9 mouse cellular contexts compared by ENCODE assay signal in genomic region chr13:60455033-60455619, GRCm38 (mm10).
DNase-seq lines count a peak whose midpoint lies in the region; ATAC-seq and TF ChIP-seq lines count a peak whose summit lies in the region.
"Had no signal": no experiment of that assay in that cellular context is flagged by ENCODE, and none has a peak within 500 bp of the region (broad histone marks: within the 10 kb centered on the region; RNA-seq: fewer than 3 reads in every experiment).

No protein-coding gene starts in this region.

- no peaks in the 10 kb centered on the region for H3K27me3 ChIP-seq in lung, postnatal 0 days (replicated peaks; ENCODE audit: insufficient read depth, low read length)
- H3K27me3 ChIP-seq: midbrain, embryonic 12.5 days had no signal

- H3K36me3 ChIP-seq in lung, postnatal 0 days (ENCODE audit: insufficient read depth, low read length), result no peaks in the 10 kb centered on the region
- H3K36me3 ChIP-seq: midbrain, embryonic 12.5 days had no signal

- no peak for TF ChIP-seq CTCF in lung, postnatal 0 days (IDR thresholded peaks at IDR 0.05)

- no peak overlapping the region for H3K9ac ChIP-seq in lung, postnatal 0 days (replicated peaks; ENCODE audit: low read depth)
- H3K9ac ChIP-seq: midbrain, embryonic 12.5 days had no signal

- no peaks in the 10 kb centered on the region for H3K9me3 ChIP-seq in lung, postnatal 0 days (ENCODE audit: low read length)
- H3K9me3 ChIP-seq: midbrain, embryonic 12.5 days had no signal

- TF ChIP-seq EP300 in lung, postnatal 0 days (IDR thresholded peaks at IDR 0.05), result peak; percentile 84

- peak; percentile 82 for ATAC-seq in lung, postnatal 0 days
- no peak for ATAC-seq in erythroblast, adult 5-6 weeks (replicated peaks; ENCODE audit: low FRiP score, poor library complexity, severe bottlenecking)

- DNase-seq in retina, postnatal 1 day, result peak; percentile 47
- no peak for DNase-seq in retina, embryonic 14.5 days (ENCODE audit: low spot score)
- DNase-seq in heart, adult 18-20 months, result peak; percentile 61 to 64
- peak; percentile 55 for DNase-seq in kidney, adult 11 months
- DNase-seq in lung, postnatal 0 days (ENCODE audit: low spot score), result peak; percentile 72
- no peak for DNase-seq in frontal cortex, postnatal 10 days (ENCODE audit: low spot score in 2 of 2)
- DNase-seq in c-Kit-positive CD71-positive TER-119-positive erythroid progenitor cells, embryonic 14.5 days (ENCODE audit: low spot score), result no peak

- H3K4me1 ChIP-seq in lung, postnatal 0 days (ENCODE audit: insufficient read depth, low read depth, low read length), result peaks cover 4% of the 10 kb centered on the region; the same call in 1 of the 2 replicates
- H3K4me1 ChIP-seq: midbrain, embryonic 12.5 days had no signal

- no peak overlapping the region for H3K4me2 ChIP-seq in lung, postnatal 0 days (replicated peaks; ENCODE audit: low read depth, low read length)
- H3K4me2 ChIP-seq: midbrain, embryonic 12.5 days had no signal

- no peak overlapping the region for H3K4me3 ChIP-seq in lung, postnatal 0 days (ENCODE audit: low read depth, low read length)
- H3K4me3 ChIP-seq: midbrain, embryonic 12.5 days had no signal

- no peak overlapping the region for H3K27ac ChIP-seq in lung, postnatal 0 days (ENCODE audit: low read length)
- H3K27ac ChIP-seq: midbrain, embryonic 12.5 days had no signal

- 23% methylated on average over 15 of the region's 15 CpGs for WGBS in lung, postnatal 0 days

Comparison
In these comparisons a context has a peak if more than half of its experiments do, and no peak if none do; other contexts are left out.
1. DNase-seq: peak in retina, postnatal 1 day (single experiment), heart, adult 18-20 months (2 of 2), kidney, adult 11 months (single experiment) and lung, postnatal 0 days (single experiment); none in retina, embryonic 14.5 days (single experiment), frontal cortex, postnatal 10 days (0 of 2) and c-Kit-positive CD71-positive TER-119-positive erythroid progenitor cells, embryonic 14.5 days (single experiment).